Mouse (Mus musculus) gastrocnemius, postnatal 36 days (tissue): ENCODE results near the gene Rabep1. TPM values are rescaled to one million over a fixed set of nuclear protein-coding genes. Genes with fewer than 3 reads are reported as not detected.
A peak's percentile ranks its signal among the peaks of the same experiment; 100 is the strongest.

Experiments used
- DNase-seq, 2 experiments: peaks; one replicate each; pipeline ENCODE4 v3.0.0; 2022
- intact Hi-C: fragments of 180-260 bp; cut with DNase I; formaldehyde crosslinking; loops from one replicate; pipeline ENCODE4 v1.15.1; 2025
- total RNA-seq, 2 experiments: library from RNA; stranded (reverse); gene quantifications; 2 replicates each; pipeline ENCODE4 v1.2.3; 2021

Gene Rabep1
- total RNA-seq, 2 experiments from 2014 or later: 27.0 to 31.3 TPM

DNA sequence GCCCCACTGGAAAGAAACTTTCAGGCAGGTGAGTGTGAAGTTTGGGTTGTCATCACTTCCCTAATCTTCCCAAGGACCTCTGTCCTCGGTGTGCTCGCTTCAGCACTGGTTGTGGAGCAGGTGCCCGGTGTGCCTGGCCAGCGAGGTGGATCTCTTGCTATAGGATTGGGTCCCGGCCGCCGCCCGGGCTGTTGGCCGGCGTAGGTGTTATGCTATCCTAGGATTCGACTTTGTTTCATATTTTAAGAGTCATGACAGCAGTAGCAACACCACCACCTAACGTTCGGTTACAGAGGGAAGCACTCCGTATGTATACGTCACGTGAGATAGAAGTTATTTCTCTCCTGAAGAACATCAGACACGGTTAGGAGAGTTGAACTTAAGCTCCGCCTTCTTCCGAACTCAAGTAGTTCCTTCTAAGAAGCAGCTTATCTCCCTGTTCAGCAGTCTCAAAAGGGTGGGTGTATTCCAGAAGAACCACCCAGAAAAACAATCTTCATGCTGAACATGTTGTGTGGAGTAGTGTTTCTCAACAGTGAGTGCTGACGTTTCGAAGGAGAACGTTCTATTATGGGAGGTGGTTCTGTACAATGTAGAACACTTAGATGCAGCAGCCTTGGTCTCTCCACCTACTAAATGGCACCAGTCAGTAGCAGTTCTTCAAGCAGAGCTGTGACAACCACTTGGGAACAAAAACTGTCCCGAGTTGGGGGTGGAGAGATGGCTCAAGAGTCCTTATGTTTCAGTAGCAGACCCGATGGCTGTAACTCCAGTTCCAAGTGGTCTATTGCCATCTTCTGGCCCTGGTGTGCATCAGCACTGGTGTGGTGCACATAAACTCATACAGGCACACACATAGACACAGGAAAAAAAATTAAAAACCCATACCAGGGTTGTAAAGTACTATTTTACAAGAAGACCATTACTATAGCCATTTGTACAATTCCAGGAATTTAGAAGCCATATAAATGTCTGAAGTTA, 126.3 kb downstream of the Rabep1 start:
- DNase-seq: no peak
- intact Hi-C loops: no loop called here

DNA sequence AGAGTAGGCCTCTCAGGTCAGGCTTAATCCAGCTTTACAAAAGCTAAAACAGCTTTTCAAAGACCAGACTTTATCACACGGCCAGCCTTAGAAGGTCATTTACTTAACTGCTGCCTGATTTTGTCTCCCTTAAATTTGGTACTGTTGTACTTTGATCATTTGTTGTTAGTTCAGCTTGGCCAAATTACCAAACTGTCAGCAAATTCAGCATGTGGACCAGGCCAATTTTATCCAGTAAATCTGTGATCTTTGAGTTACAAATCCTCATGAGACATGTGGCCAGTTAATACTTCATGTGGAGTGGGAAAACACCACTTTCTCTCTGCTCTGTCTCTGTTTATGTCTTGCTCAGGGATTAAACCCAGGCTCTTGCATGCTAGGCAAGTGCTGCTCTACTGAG, 128.0 kb downstream of the Rabep1 start:
- intact Hi-C loops: no loop called here
- DNase-seq: no peak

DNA sequence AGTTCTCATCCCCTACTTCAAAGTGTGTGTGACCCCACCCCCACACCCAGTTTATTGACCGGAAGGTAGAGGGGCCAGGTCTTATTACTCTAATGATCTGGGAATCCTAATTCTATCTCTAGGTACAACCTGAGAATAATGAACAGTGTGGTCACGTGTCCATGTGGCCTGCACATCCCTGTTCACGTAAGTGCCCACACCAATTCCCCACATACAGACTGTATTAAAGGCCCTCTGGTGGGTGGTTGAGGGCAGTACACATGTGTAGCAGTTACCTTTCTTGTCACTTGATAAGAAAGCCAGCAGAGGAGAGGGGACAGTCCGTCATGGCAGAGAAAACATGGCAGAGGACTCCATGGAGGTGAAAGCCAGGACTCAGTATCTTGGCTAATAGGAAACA, 129.4 kb downstream of the Rabep1 start:
- intact Hi-C loops: no loop called here
- DNase-seq: no peak

- intact Hi-C loops: no loop called here
Measured at GRCm38 (mm10) chr11:70975193-70975592, 130.6 kb downstream of the Rabep1 start.

DNA sequence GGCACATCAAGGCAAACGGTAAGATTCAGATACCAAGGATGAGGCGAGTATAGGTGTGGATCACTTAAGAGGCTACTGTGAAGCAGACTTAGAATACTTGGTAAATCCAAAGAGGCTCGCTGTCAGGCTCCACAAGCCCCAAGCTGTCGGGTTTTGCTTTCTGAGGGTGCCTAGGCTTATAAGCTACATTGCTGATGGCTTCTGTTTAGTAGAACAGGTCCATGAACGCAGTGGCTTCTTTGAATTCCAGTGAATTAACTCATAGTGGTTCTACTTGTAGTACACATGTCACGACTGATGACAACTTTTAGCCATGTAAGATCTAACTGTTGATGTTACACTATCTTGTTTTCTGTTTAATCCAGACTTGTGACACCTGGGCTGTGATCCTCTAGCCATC, 132.7 kb downstream of the Rabep1 start:
- DNase-seq: no peak

More at GRCm38 (mm10) chr11:70975193-70975592, 130.6 kb downstream of the Rabep1 start:
- DNase-seq: no peak

DNA sequence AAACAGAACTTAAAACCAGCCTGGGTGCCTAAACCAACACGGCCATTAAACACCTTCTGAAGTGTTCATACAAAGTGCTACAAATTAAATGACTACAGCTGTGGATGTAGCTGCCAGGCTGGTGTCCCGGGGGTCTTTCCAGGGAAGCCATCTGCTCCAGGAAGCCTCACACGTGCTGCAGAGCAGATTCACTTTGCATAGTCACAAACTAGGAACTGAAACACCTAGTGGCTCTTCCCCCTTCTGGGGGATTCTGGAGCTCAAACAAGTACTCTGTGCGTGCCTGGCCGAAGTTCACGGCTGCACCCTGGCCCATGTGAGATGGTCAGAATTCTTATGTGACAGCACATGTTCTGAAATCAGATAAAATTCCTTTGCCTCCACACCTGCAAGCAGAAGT, 135.7 kb downstream of the Rabep1 start:
- no peak for DNase-seq
- intact Hi-C loops: no loop called here

More for the DNA sequence above, 132.7 kb downstream of the Rabep1 start:
- intact Hi-C loops: no loop called here

GRCm38 (mm10) chr11:70980751-70981510, 136.4 kb downstream of the Rabep1 start:
- intact Hi-C loops: no loop called here

GRCm38 (mm10) chr11:70982030-70982429, 137.5 kb downstream of the Rabep1 start:
- DNase-seq: no peak
- intact Hi-C loops: no loop called here

More at GRCm38 (mm10) chr11:70980751-70981510, 136.4 kb downstream of the Rabep1 start:
- DNase-seq: no peak

DNA sequence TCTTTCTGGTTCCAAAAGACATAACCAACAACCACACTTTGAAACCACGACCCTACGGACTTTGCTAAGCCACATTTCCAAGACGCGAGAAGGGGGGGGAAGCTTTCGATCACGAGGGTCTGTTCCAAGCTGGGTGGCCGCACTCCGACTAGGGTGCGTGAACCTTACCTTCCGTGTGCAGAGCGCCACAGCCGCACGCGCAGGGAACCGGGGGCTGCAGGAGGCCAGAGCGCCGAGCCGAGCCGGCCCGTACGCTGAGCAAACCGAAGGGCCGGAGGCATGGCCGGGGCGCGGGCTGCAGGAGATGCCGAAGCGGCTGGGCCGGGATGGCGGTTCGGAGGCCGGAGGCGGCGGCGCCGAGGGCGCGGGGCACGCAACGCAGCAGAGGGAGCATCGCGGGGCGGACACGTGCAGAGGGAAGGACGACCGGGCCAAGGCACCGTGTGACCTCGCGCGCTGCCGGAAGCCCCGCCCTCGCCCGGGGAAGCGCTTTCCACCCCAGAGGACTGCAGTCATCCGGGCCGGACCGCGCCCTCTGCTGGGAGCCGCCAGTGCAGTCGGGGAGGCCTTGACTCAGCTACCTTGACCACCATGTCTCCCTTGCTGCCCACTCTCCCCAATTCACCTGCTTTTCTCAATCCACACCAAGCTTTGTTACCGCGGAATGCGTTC, 138.1 kb downstream of the Rabep1 start, which contains the start of gene C1qbp:
TSS of gene C1qbp (minus strand) at position 470 of the 672 bp plus-strand sequence.
- peak; percentile 93 to 94 for DNase-seq
- intact Hi-C loops: no loop called here

Other genes with a start within 250 kb of the Rabep1 start
- gene 4930544D05Rik, start 228.9 kb upstream of the Rabep1 start, total RNA-seq: not detected
- gene Chrne, start 225.6 kb upstream of the Rabep1 start, total RNA-seq: 10 to 100 TPM; 18.0 to 28.1 TPM
- not detected for gene Gp1ba, start 205.7 kb upstream of the Rabep1 start, total RNA-seq
- 10 to 100 TPM; 27.3 to 33.8 TPM for gene Rnf167, start 197.5 kb upstream of the Rabep1 start, total RNA-seq
- 100 to 1,000 TPM; 308 to 309 TPM for gene Slc25a11, start 197.3 kb upstream of the Rabep1 start, total RNA-seq
- 100 to 1,000 TPM; 288 to 339 TPM for gene Pfn1, start 190.1 kb upstream of the Rabep1 start, total RNA-seq
- 1,000 to 10,000 TPM; 8,161 to 9,332 TPM for gene Eno3, start 187.6 kb upstream of the Rabep1 start, total RNA-seq
- gene Spag7, start 175.4 kb upstream of the Rabep1 start, total RNA-seq: 10 to 100 TPM; 78.9 to 81.6 TPM
- gene Camta2, start 156.7 kb upstream of the Rabep1 start, total RNA-seq: 10 to 100 TPM; 36.8 to 38.8 TPM
- gene Inca1, start 144.6 kb upstream of the Rabep1 start, total RNA-seq: 1 to 10 TPM; 3.7 to 4.5 TPM
- 100 to 1,000 TPM; 460 to 537 TPM for gene Kif1c, start 144.2 kb upstream of the Rabep1 start, total RNA-seq
- gene Zfp3, start 80.6 kb upstream of the Rabep1 start, total RNA-seq: 10 to 100 TPM in 1 of 2 experiments, 1 to 10 TPM in 1; 7.4 to 11.4 TPM
- not detected for gene Scimp, start 32.2 kb upstream of the Rabep1 start, total RNA-seq
- 10 to 100 TPM; 26.5 to 32.2 TPM for gene Nup88, start 125.2 kb downstream of the Rabep1 start, total RNA-seq
- gene Rpain, start 125.4 kb downstream of the Rabep1 start, total RNA-seq: 10 to 100 TPM; 11.2 to 13.7 TPM
- gene C1qbp, start 138.2 kb downstream of the Rabep1 start, total RNA-seq: 100 to 1,000 TPM in 1 of 2 experiments, 10 to 100 TPM in 1; 96.4 to 119 TPM
- 1 to 10 TPM; 6.5 to 8.0 TPM for gene Dhx33, start 159.7 kb downstream of the Rabep1 start, total RNA-seq
- 1 to 10 TPM; 3.3 to 4.0 TPM for gene Mis12, start 174.8 kb downstream of the Rabep1 start, total RNA-seq
- gene Derl2, start 175.1 kb downstream of the Rabep1 start, total RNA-seq: 10 to 100 TPM; 11.7 to 12.6 TPM
- under 1 TPM in 1 of 2 experiments, not detected in 1; 0.17 TPM for gene 6330403K07Rik, start 188.7 kb downstream of the Rabep1 start, total RNA-seq